Mouse (Mus musculus) ES-E14 (cell line): ENCODE data around the gene Dnah6. TPM values are rescaled to one million over a fixed set of nuclear protein-coding genes. Genes with fewer than 3 reads are reported as not detected.

Source experiments
- DNase-seq: peaks from one replicate; pipeline ENCODE4 v3.0.0-alpha.2; 2013; ENCODE audit warnings: low read depth, low spot score
- H3K27ac ChIP-seq: 2 replicates; pipeline ENCODE4 v1.5.1; 2012; ENCODE audit warnings: low read depth, mild to moderate bottlenecking, low read length, moderate library complexity, mixed read lengths; ENCODE audit not compliant: poor library complexity, insufficient read depth, severe bottlenecking
- H3K36me3 ChIP-seq: 2 replicates; pipeline ENCODE4 v1.6.1; 2012; ENCODE audit warnings: mild to moderate bottlenecking, low read length, moderate library complexity, mixed read lengths; ENCODE audit not compliant: control insufficient read depth, poor library complexity, insufficient read depth, severe bottlenecking
- H3K4me1 ChIP-seq, 2 experiments: fragments of 150-350 bp in 1 of 2; sonication (generic) in 1 of 2; 2 replicates each; pipeline ENCODE4 v1.6.1; 2012; ENCODE audit warnings: low read length in 2 of 2, mild to moderate bottlenecking in 1 of 2, mixed read lengths in 1 of 2; ENCODE audit not compliant: control insufficient read depth in 2 of 2, insufficient read depth in 2 of 2, poor library complexity in 1 of 2
- H3K4me3 ChIP-seq, 2 experiments: fragments of 150-350 bp in 1 of 2; sonication (generic) in 1 of 2; 2 replicates each; pipeline ENCODE4 v1.5.1; 2012; ENCODE audit warnings: low read length in 2 of 2, low read depth in 1 of 2, mild to moderate bottlenecking in 1 of 2, mixed read lengths in 1 of 2; ENCODE audit not compliant: insufficient read depth in 1 of 2, poor library complexity in 1 of 2, severe bottlenecking in 1 of 2
- H3K9ac ChIP-seq: 2 replicates; pipeline ENCODE4 v1.6.1; 2012; ENCODE audit warnings: low read depth, mild to moderate bottlenecking, low read length, mixed read lengths; ENCODE audit not compliant: poor library complexity, insufficient read depth, severe bottlenecking
- H3K9me3 ChIP-seq: fragments of 150-350 bp; sonication (generic); 2 replicates; pipeline ENCODE4 v1.6.1; 2012; ENCODE audit warnings: low read depth, mild to moderate bottlenecking, low read length; ENCODE audit not compliant: control insufficient read depth, insufficient read depth
- CHD2 ChIP-seq: IDR thresholded peaks from 2 replicates; pipeline ENCODE4 v1.6.1; 2014; ENCODE audit warnings: mild to moderate bottlenecking, low read depth, low read length, inconsistent platforms
- HCFC1 ChIP-seq: IDR thresholded peaks from 2 replicates; pipeline ENCODE4 v1.6.1; 2012; ENCODE audit warnings: low read length, inconsistent platforms, borderline replicate concordance; ENCODE audit not compliant: insufficient read depth
- MAFK ChIP-seq: IDR thresholded peaks from 2 replicates; pipeline ENCODE4 v1.6.1; 2014; ENCODE audit warnings: mild to moderate bottlenecking, low read depth, low read length, inconsistent platforms; ENCODE audit not compliant: insufficient read depth
- ZC3H11A ChIP-seq: IDR thresholded peaks from 2 replicates; pipeline ENCODE4 v1.6.1; 2012; ENCODE audit warnings: low read depth, mild to moderate bottlenecking, inconsistent platforms, low read length, borderline replicate concordance
- ZNF384 ChIP-seq: IDR thresholded peaks from 2 replicates; pipeline ENCODE4 v1.6.1; 2012; ENCODE audit warnings: low read depth, low read length, inconsistent platforms
- in situ Hi-C, 2 experiments: fragments of 600-800 bp; cut with MboI; formaldehyde crosslinking; loops; one replicate each; pipeline ENCODE4 v1.15.1; 2025; ENCODE audit warnings: low sequenced_read_pairs in 2 of 2, inconsistent platforms in 1 of 2; ENCODE audit not compliant: unreplicated experiment in 2 of 2
- total RNA-seq: library from RNA; depleted of rRNA; stranded (reverse); fragments of 300-350 nt; gene quantifications from 2 replicates; pipeline ENCODE4 v1.2.3, GENCODE M21; 2012; rRNA removed

Gene Dnah6
- 0.53 and 0.54 TPM in 2 replicates for total RNA-seq

DNA sequence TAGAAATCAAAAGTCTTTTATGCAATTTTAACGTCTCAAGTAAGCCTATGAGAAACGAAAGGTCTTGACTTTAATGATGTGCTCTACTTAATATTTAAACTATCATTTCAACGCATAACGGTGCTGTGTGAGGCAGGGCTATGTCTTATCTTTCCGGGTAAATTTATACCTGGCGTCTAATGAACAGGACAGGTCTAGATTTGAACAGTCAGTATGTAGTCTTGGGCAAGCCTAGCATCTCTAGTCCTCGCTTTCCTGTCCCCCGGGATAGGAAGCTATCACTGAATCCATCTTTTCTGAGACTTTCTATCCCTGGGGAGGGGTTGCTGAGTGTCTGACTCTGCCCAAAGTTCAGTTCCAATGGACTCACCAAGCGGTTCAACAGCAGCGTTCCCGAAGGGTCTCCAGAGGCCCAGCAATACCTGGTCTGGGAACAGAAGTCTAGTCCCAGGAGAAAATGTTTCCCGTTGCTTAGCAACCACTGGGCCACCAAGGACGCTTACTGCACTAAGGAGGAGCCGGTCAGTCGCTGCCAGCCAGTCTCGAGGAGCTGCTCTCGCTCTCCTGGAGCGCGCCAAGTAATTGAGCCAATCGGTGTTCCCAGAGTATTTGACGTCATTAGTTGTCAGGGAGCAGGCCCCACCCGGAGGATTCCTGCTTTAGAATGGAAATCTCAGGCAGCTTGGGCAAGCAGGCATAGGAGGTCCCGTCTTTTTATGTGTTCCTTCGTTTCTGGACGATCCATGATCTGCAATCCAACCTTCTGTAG lies at the start of gene Dnah6:
Dnah6 (minus strand) TSS at position 463 of the 769 bp plus-strand sequence.
- no peaks in the 10 kb centered on the region for H3K36me3 ChIP-seq
- DNase-seq: peak; percentile 92
- in situ Hi-C loops: no loop called here
- H3K9me3 ChIP-seq: no peaks in the 10 kb centered on the region
- TF ChIP-seq CHD2 (peak; percentile 95), ZNF384 (no peak)
- H3K9ac ChIP-seq: peak within 1 kb of the TSS; percentile 52
- H3K27ac ChIP-seq: peak within 1 kb of the TSS; percentile 22; the same call in 1 of the 2 replicates
- peaks cover 0 to 3% of the 10 kb centered on the region in 2 experiments; a peak in 2 of 4 replicates for H3K4me1 ChIP-seq
- peak within 1 kb of the TSS; percentile 45 to 81 for H3K4me3 ChIP-seq

DNA sequence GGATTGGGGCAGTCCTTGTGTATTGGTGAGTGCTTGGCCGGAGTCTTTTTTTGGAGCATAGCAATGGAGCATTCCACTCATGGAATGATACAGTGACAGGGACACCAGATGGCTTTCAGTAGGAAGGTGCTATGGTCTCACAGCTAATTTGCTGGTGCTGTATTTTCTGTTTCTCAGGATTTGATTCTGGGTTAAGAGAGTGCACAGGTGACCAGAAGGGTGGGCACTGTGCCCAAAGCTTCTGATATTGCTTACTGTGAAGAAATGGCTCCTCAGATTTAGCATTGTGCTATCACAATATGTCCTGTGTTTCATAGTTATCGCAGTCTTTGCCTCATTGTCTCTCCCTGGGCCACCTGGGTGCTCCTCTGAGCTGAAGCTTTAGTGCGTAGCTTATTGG lies 47.9 kb upstream of the Dnah6 start:
- H3K27ac ChIP-seq: no peak overlapping the region
- TF ChIP-seq ZNF384: no peak
- no peak for TF ChIP-seq ZC3H11A
- TF ChIP-seq CHD2: no peak
- TF ChIP-seq HCFC1: no peak
- TF ChIP-seq MAFK: no peak
- no peak overlapping the region for H3K4me3 ChIP-seq
- in situ Hi-C loops: no loop called here
- H3K9ac ChIP-seq: no peak overlapping the region
- H3K4me1 ChIP-seq: no peaks in the 10 kb centered on the region
- peaks cover 5% of the 10 kb centered on the region; the same call in 1 of the 2 replicates for H3K36me3 ChIP-seq
- no peaks in the 10 kb centered on the region for H3K9me3 ChIP-seq
- DNase-seq: no peak

DNA sequence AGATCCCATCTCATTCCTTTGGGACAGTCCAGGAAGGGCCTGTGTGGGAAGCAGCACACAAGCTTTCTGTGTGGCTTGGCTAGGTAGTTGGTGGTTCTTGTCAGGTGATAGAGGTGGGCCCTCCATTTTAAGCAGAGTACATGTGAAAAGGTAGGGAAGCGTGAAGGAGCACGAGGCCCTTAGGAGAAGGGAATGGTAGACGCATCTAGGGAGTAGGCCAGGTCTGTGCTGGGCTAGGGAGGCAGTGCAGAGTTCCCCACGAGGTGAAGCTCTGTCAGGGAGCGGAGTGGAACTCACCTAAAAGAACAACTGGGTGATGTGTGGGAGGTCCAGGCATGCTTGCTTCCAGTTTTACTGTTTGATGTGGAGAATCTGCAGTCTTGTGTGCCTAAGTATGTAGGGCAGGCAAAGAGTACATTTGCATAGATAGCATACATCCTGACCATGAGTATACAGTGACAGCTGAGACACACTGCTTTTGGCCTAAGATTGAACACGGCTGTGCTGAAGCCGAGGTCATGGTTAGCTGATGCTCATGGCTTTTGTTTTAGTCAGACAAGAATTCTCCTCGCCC lies 46.4 kb upstream of the Dnah6 start:
- H3K4me3 ChIP-seq: no peak overlapping the region
- no peaks in the 10 kb centered on the region for H3K4me1 ChIP-seq
- in situ Hi-C loops: no loop called here
- DNase-seq: no peak
- TF ChIP-seq ZNF384: no peak
- no peak for TF ChIP-seq ZC3H11A
- no peak for TF ChIP-seq MAFK
- TF ChIP-seq HCFC1: no peak
- H3K36me3 ChIP-seq: peaks cover 5% of the 10 kb centered on the region; the same call in 1 of the 2 replicates
- no peak overlapping the region for H3K9ac ChIP-seq
- H3K9me3 ChIP-seq: no peaks in the 10 kb centered on the region
- no peak overlapping the region for H3K27ac ChIP-seq

DNA sequence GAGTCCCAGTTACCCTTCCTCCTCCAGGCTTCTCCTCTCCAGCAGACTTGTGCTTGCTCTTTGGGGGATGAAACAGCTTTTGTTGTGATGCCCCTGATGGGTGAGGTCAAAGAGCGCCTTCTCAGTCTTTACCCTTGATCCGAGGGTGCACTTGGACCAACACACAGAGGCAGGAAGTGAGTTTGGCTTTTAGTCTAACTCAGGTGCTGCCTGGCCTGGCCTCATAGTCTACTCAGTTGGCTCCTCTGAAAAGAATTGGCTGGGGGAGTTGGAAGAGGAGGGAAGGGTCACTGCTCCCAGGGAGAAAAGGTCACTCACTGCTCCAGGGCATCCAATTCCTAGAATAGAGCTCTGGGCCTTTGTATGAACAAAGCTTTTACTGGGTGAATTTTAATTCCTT lies 43.4 kb upstream of the Dnah6 start:
- peak; percentile 35 for DNase-seq
- Histone ChIP-seq H3K9me3 (no peaks in the 10 kb centered on the region), H3K27ac (peak overlapping the region; percentile 56; the same call in 1 of the 2 replicates), H3K36me3 (peaks cover 4% of the 10 kb centered on the region), H3K9ac (no peak overlapping the region), H3K4me3 (no peak overlapping the region), H3K4me1 (no peaks in the 10 kb centered on the region)
- in situ Hi-C loops: no loop called here
- TF ChIP-seq CHD2 (no peak), HCFC1 (no peak), ZC3H11A (no peak), MAFK (no peak)

DNA sequence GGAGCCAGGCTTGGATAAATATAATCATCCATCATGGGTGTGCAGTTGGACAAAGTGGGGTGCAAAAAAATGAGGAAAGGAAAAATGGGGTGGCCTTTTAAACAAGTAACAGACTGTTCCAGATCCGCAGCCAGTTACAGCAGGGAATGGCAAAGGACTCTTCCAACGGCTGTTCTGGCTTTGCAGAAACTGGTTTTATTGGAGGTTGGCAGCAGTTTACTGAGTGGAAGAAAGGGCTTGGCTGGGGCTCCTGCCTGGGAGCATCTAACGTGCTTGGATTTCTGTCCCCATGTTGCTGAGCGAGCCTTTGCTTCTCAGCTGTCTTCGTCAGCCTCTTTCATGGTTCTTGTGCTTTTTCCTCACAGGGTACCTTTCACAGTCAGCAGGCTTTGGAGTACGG lies 38.7 kb upstream of the Dnah6 start:
- no peaks in the 10 kb centered on the region for H3K9me3 ChIP-seq
- in situ Hi-C loops: no loop called here
- DNase-seq: no peak
- TF ChIP-seq ZNF384 (no peak), ZC3H11A (no peak)
- no peaks in the 10 kb centered on the region for H3K4me1 ChIP-seq
- no peak overlapping the region for H3K4me3 ChIP-seq
- no peak overlapping the region for H3K27ac ChIP-seq
- peaks cover 9% of the 10 kb centered on the region for H3K36me3 ChIP-seq
- H3K9ac ChIP-seq: no peak overlapping the region
